Mouse (Mus musculus) cerebellum, adult 2 months (tissue): ENCODE measurements around the gene Gm45021. TPM values are rescaled to one million over a fixed set of nuclear protein-coding genes. Genes with fewer than 3 reads are reported as not detected.
"Not testable (repeated sequence)": the region's sequence is repeated elsewhere in the genome, so short reads cannot be mapped to it uniquely, and the experiment has no call there.

Experiments
- DNase-seq, 2 experiments: peaks; one replicate each; pipeline ENCODE4 v3.0.0; 2021
- H3K27ac ChIP-seq: fragments of 200-500 bp; 2 replicates; pipeline ENCODE4 v1.5.1; 2012; ENCODE audit warnings: low read length, control low read depth, inconsistent platforms; ENCODE audit not compliant: insufficient read depth
- H3K27me3 ChIP-seq: fragments of 200-500 bp; 2 replicates; pipeline ENCODE4 v1.6.1; 2012; ENCODE audit warnings: inconsistent platforms, mild to moderate bottlenecking, low read length, moderate library complexity; ENCODE audit not compliant: control insufficient read depth, insufficient read depth
- H3K4me1 ChIP-seq: fragments of 200-500 bp; 2 replicates; pipeline ENCODE4 v1.6.1; 2011; ENCODE audit warnings: low read length; ENCODE audit not compliant: control insufficient read depth, insufficient read depth
- H3K4me3 ChIP-seq: fragments of 200-500 bp; replicated peaks from 2 replicates; pipeline ENCODE3; 2011; ENCODE audit warnings: mild to moderate bottlenecking, low read depth, low read length, control low read depth; ENCODE audit not compliant: insufficient read depth
- CTCF ChIP-seq: fragments of 200-500 bp; IDR thresholded peaks from 2 replicates; pipeline ENCODE4 v1.5.1; 2011; ENCODE audit warnings: low read depth, mild to moderate bottlenecking, control low read depth, low read length, moderate library complexity, borderline replicate concordance; ENCODE audit not compliant: insufficient read depth
- POLR2A ChIP-seq: fragments of 200-500 bp; IDR thresholded peaks from 2 replicates; pipeline ENCODE4 v1.6.1; 2011; ENCODE audit warnings: low read length, control low read depth, borderline replicate concordance; ENCODE audit not compliant: insufficient read depth
- WGBS: fragments of 180-500 bp; shearing (Covaris S2); methylation state at CpG from one replicate; pipeline ENCODE4 v1.1.7; 2018; 5-methylcytosine and 5-hydroxymethylcytosine counted together
- polyA plus RNA-seq: library from polyadenylated mRNA; depleted of rRNA; stranded (reverse); fragments of >200 nt; gene quantifications from 2 replicates; pipeline ENCODE4 v1.2.3, GENCODE M21; 2012

Gene Gm45021
- polyA plus RNA-seq, 1 experiment: not detected

DNA sequence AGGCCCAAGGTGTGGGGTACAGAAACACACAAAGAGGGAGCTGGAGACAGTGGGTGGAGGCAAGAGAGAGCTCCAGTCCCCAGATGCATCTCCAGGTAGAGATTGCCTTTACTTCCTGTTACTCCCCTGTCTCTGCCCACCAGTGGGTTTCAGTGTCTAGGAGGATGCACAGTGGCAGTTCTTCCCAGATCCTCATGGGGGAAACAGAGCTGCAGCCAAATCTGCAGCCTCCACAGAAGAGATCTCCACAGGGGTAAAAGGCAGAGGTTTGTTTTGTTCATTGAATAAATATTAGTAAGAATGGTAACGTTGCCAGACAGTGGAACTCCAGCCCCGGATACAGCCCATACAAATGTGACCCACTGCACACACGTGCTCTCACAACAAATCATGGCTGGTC is 21.2 kb downstream of the Gm45021 start:
- H3K4me1 ChIP-seq: peaks cover 23% of the 10 kb centered on the region
- no peak overlapping the region for H3K4me3 ChIP-seq
- WGBS: 32% methylated on average over 3 of the region's 3 CpGs
- H3K27me3 ChIP-seq: no peaks in the 10 kb centered on the region
- no peak for DNase-seq
- no peak overlapping the region for H3K27ac ChIP-seq
- no peak for TF ChIP-seq CTCF

DNA sequence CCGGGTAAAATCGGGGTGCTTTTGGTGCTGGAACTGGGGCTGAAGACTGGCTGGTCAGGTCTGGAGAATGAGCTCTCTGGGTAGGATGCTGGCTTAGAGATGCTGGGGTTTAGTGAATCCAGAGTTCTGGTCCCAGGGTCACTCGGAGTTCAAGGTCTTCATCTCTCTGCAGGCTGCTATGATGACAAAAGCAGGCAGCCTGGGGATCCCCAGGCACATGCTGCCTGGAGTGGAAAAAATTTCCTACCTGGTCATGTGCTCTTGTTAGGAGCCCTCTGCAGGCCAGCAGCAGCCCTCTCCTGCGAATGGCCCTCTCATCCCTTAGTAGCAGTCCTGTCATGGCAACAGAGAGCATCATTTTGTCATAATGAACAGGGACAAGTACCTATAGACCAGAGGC is 24.1 kb downstream of the Gm45021 start:
- no peak for DNase-seq
- Histone ChIP-seq H3K4me3 (no peak overlapping the region), H3K4me1 (peaks cover 23% of the 10 kb centered on the region), H3K27me3 (no peaks in the 10 kb centered on the region), H3K27ac (no peak overlapping the region)
- no peak for TF ChIP-seq CTCF
- no peak for TF ChIP-seq POLR2A
- 92% methylated on average over 4 of the region's 4 CpGs for WGBS

DNA sequence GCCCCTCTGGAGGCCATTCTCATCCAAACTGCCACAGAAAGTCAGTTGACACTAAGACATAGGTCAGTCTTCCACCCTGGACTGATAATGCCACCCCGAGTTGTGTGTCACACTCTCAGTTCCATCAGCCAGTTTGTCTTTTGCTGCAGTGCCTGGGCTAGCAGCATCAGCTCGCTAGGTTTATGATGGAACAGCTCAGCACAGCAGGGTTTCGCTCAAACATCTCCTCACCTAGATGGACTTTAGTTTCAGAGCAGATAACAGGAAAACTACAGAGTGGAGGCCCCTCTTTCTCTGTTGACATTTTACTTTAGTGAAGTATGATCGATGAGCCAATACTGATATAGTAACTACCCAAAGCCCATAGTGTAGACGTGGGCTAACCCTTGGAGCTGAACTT is 25.3 kb downstream of the Gm45021 start:
- no peak overlapping the region for H3K4me3 ChIP-seq
- 93% methylated on average over 5 of the region's 5 CpGs for WGBS
- H3K27me3 ChIP-seq: no peaks in the 10 kb centered on the region
- no peak overlapping the region for H3K27ac ChIP-seq
- TF ChIP-seq POLR2A: no peak
- no peak for TF ChIP-seq CTCF
- peaks cover 11% of the 10 kb centered on the region for H3K4me1 ChIP-seq
- DNase-seq: no peak

DNA sequence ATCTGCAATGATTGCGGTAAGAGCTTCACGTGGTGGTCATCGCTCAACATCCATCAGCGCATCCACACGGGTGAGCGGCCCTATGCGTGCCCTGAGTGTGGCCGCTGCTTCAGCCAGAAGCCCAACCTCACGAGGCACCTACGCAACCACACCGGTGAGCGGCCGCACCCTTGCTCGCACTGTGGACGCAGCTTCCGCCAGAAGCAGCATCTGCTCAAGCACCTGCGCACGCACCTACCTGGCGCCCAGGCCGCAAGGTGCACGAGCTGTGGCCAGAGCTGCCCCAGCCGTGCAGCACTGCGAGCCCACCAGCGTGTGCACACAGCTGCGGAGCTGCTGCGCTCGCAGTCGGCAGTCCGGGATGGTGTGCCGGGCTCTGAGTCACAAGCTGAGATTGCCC is 30.6 kb downstream of the Gm45021 start:
- H3K4me1 ChIP-seq: no peaks in the 10 kb centered on the region
- no peaks in the 10 kb centered on the region for H3K27me3 ChIP-seq
- DNase-seq: no peak
- TF ChIP-seq POLR2A: no peak
- TF ChIP-seq CTCF: no peak
- no peak overlapping the region for H3K4me3 ChIP-seq
- H3K27ac ChIP-seq: no peak overlapping the region
- 96% methylated on average over 30 of the region's 30 CpGs for WGBS

DNA sequence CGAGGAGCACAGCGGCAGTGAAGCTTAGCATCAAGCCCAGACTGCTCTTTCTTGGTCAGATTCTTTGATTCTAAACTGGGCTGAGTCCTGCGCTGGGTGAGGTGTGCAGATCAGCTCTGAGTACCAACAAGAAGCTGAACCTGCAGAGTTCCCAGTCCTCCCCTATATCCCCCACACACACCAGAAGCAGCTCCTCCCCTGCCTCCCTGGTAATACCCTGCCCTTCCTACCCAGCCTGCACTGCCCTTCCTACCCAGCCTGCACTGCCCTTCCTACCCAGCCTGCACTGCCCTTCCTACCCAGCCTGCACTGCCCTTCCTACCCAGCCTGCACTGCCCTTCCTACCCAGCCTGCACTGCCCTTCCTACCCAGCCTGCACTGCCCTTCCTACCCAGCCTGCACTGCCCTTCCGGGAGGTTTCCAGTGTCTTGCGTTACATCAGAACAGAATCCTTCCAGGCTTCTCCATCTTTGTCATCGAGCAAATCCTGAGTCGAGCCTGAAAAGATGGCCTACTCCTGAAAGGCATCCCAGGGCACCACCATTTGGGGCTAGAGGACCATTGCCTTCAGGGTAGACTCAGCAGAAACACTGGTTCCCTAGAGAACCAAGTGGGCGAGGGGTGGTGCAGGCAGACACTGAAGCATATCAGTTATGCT is 32.9 kb downstream of the Gm45021 start:
- WGBS: 87% methylated on average over 8 of the region's 8 CpGs
- not testable (repeated sequence) for H3K4me1 ChIP-seq, H3K27me3 ChIP-seq, DNase-seq, H3K27ac ChIP-seq
- peak overlapping the region; percentile 14 for H3K4me3 ChIP-seq

DNA sequence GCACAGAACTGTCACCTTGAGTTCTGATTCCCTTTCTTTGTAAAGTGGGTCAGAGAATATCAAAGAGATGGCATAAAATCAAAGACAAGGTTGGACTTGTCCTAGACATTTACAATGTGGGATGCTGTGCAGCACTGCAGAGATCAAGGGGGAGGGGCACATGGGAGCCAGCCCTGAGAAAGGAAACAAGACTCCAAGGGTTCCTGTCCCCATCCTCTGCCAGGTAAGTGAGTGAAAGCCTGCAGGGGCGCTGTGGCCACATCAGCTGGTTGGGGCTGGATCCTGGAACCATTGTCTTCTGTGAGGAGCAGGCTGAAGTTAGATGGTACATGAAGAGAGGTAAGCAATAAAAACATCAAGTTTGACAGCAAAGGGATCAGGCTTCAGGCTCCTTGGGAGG is 34.0 kb downstream of the Gm45021 start:
- no peak for TF ChIP-seq POLR2A
- no peak for TF ChIP-seq CTCF
- 54% methylated on average over 1 of the region's 1 CpGs for WGBS
- DNase-seq: no peak
- Histone ChIP-seq H3K27ac (no peak overlapping the region), H3K27me3 (no peaks in the 10 kb centered on the region), H3K4me1 (peaks cover 9% of the 10 kb centered on the region; the same call in 1 of the 2 replicates), H3K4me3 (no peak overlapping the region)

DNA sequence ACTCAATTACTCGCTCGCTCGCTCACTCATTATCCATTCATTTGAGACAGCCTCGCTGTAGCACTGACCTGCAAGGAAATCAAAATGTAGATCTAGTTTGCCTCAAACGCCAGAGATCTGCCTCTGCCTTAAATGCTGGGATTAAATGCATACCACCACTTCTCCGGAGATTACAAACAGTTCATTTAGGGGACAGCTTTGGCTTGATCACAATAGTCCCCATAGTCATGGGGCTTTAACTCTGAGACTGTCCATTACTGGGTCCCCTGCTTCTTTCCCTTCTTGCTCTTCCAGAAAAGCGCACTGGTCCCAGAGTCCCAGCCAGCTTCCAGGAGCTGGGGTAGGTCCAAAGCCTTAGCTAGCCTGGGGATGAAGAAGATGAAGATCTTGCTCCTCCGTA is 37.1 kb downstream of the Gm45021 start, which contains the start of gene AI854703:
AI854703 (plus strand) TSS at position 301 of the 400 bp plus-strand sequence.
- WGBS: 55% methylated on average over 8 of the region's 8 CpGs
- no peak for DNase-seq
- no peaks in the 10 kb centered on the region for H3K27me3 ChIP-seq
- H3K27ac ChIP-seq: peak within 1 kb of the TSS; percentile 65
- peaks cover 13% of the 10 kb centered on the region; the same call in 1 of the 2 replicates for H3K4me1 ChIP-seq
- TF ChIP-seq CTCF: no peak
- peak within 1 kb of the TSS; percentile 54 for H3K4me3 ChIP-seq

DNA sequence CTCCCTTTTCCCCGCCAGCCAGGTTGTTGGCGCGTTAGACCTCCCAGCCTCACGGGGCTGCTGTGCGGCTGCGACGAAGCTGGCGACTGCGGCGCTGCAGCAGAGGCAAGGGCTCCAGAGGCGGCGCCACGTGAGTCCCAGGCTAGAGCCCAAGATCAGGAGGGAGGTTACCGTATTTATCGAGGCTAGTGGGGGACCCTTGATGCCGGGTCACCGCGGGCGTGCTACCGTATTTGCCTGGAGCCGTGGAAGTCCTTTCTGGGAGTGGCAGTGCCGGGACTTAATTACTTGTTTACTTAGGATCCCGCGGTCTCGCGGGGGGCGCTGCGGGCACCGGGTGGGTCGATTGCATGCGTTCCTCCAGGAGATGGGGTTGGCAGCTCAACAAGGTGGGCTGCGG is 37.6 kb downstream of the Gm45021 start:
- TF ChIP-seq POLR2A: peak; percentile 35; the same call in 1 of the 2 replicates
- no peak for TF ChIP-seq CTCF
- DNase-seq: peak; percentile 67 to 74
- Histone ChIP-seq H3K27ac (peak overlapping the region; percentile 65), H3K27me3 (no peaks in the 10 kb centered on the region), H3K4me1 (peaks cover 13% of the 10 kb centered on the region; the same call in 1 of the 2 replicates), H3K4me3 (peak overlapping the region; percentile 54)
- WGBS: under 1% methylated on average over 32 of the region's 32 CpGs
